Mouse (Mus musculus) liver, postnatal 0 days (tissue): ENCODE measurements at regions not wholly inside any gene's neighbourhood (a gene's known extent, or its start where the extent isn't known, plus 50 kb on each side); places are given as distances from the start of the nearest gene placed in this dataset.

Experiments
- ATAC-seq: fragments of 200-750 bp; cut with Nextera tagmentation; 2 replicates; pipeline ENCODE4 v1.8.0; 2017; ENCODE audit warnings: mild to moderate bottlenecking, moderate library complexity
- DNase-seq: peaks from one replicate; pipeline ENCODE4 v3.0.0-alpha.2; 2016
- H3K27ac ChIP-seq: fragments of 300-500 bp; sonication (generic); 2 replicates; pipeline ENCODE4 v1.5.1; 2014; ENCODE audit warnings: antibody characterized with exemption, moderate library complexity, mild to moderate bottlenecking, low read depth
- H3K27me3 ChIP-seq: fragments of 300-500 bp; sonication (generic); 2 replicates; pipeline ENCODE4 v1.6.1; 2014; ENCODE audit warnings: low read length, control low read depth, mixed read lengths; ENCODE audit not compliant: insufficient read depth
- H3K36me3 ChIP-seq: fragments of 300-500 bp; sonication (generic); replicated peaks from 2 replicates; pipeline ENCODE4 v1.6.1; 2014; ENCODE audit warnings: mild to moderate bottlenecking, control low read depth, low read length, moderate library complexity, mixed read lengths; ENCODE audit not compliant: insufficient read depth
- H3K4me1 ChIP-seq: fragments of 300-500 bp; sonication (generic); 2 replicates; pipeline ENCODE4 v1.6.1; 2014; ENCODE audit warnings: antibody characterized with exemption, mild to moderate bottlenecking, control low read depth; ENCODE audit not compliant: insufficient read depth
- H3K4me2 ChIP-seq: fragments of 300-500 bp; sonication (generic); 2 replicates; pipeline ENCODE4 v1.6.1; 2014; ENCODE audit warnings: low read depth, mild to moderate bottlenecking, low read length, moderate library complexity, mixed read lengths
- H3K4me3 ChIP-seq: fragments of 300-500 bp; sonication (generic); 2 replicates; pipeline ENCODE4 v1.5.1; 2014; ENCODE audit warnings: low read depth, low read length
- H3K9ac ChIP-seq: fragments of 300-500 bp; sonication (generic); replicated peaks from 2 replicates; pipeline ENCODE4 v1.6.1; 2014; ENCODE audit warnings: mild to moderate bottlenecking, moderate library complexity
- H3K9me3 ChIP-seq: fragments of 300-500 bp; sonication (generic); 2 replicates; pipeline ENCODE4 v1.6.1; 2016; ENCODE audit warnings: mild to moderate bottlenecking, control low read depth, low read length, mixed read lengths
- CTCF ChIP-seq: sonication (generic); IDR thresholded peaks from 2 replicates; pipeline ENCODE4 v1.5.1; 2016; ENCODE audit warnings: antibody characterized with exemption, low read depth
- EP300 ChIP-seq: IDR thresholded peaks from 2 replicates; pipeline ENCODE4 v1.6.1; 2016; ENCODE audit warnings: antibody characterized with exemption, low read depth, mild to moderate bottlenecking
- WGBS: fragments of 180-500 bp; shearing (Covaris S2); extraction: QIAGEN DNeasy Blood & Tissue Kit; methylation state at CpG from one replicate; pipeline ENCODE4 v1.1.7; 2014; ENCODE audit not compliant: insufficient replicate concordance; 5-methylcytosine and 5-hydroxymethylcytosine counted together

- WGBS, result 66% methylated on average over 3 of the region's 3 CpGs
- DNase-seq, result no peak
Observed at GRCm38 (mm10) chr16:76766636-76767035, 246.9 kb upstream of the Usp25 start.

DNA sequence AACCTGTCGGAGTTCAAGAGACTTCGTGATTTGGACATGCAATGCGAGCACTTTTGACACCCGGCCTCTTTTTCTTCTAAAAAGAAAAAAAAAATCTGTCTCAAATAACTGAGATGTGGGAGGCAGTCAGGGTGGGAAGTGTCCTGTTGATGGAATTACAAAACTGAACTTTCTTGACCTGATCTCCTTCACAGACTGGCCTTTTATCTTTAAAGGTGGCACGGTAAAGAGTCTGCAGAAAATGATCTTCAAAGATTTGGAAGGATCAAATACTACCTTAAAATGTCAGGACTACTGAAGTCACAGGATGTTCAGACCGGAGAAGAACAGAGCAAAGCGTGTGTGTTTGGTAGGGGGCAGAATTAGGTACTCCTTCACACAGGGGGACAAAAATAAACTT lies 248.0 kb upstream of the Usp25 start:
- WGBS, result 52% methylated on average over 7 of the region's 7 CpGs
- no peaks in the 10 kb centered on the region for H3K36me3 ChIP-seq
- H3K27ac ChIP-seq, result no peak overlapping the region
- DNase-seq (no peak), ATAC-seq (no peak)
- no peak overlapping the region for H3K4me3 ChIP-seq
- H3K9me3 ChIP-seq, result no peaks in the 10 kb centered on the region
- H3K9ac ChIP-seq, result no peak overlapping the region
- no peak overlapping the region for H3K4me2 ChIP-seq
- no peaks in the 10 kb centered on the region for H3K4me1 ChIP-seq
- TF ChIP-seq EP300 (no peak), CTCF (no peak)
- no peaks in the 10 kb centered on the region for H3K27me3 ChIP-seq

More at GRCm38 (mm10) chr16:76766636-76767035, 246.9 kb upstream of the Usp25 start:
- no peak for ATAC-seq
- Histone ChIP-seq H3K4me2 (no peak overlapping the region), H3K27ac (no peak overlapping the region), H3K9ac (no peak overlapping the region), H3K27me3 (no peaks in the 10 kb centered on the region), H3K9me3 (no peaks in the 10 kb centered on the region), H3K4me1 (no peaks in the 10 kb centered on the region), H3K36me3 (no peaks in the 10 kb centered on the region), H3K4me3 (no peak overlapping the region)
- TF ChIP-seq CTCF (no peak), EP300 (no peak)

GRCm38 (mm10) chr16:76764994-76765393 lies 248.5 kb upstream of the Usp25 start:
- TF ChIP-seq EP300, result no peak
- TF ChIP-seq CTCF, result no peak
- no peaks in the 10 kb centered on the region for H3K9me3 ChIP-seq
- WGBS, result 43% methylated on average over 5 of the region's 5 CpGs
- H3K4me2 ChIP-seq, result no peak overlapping the region
- no peaks in the 10 kb centered on the region for H3K36me3 ChIP-seq
- H3K4me1 ChIP-seq, result no peaks in the 10 kb centered on the region
- H3K4me3 ChIP-seq, result no peak overlapping the region
- DNase-seq (no peak), ATAC-seq (no peak)
- no peak overlapping the region for H3K27ac ChIP-seq
- H3K9ac ChIP-seq, result no peak overlapping the region
- H3K27me3 ChIP-seq, result no peaks in the 10 kb centered on the region

GRCm38 (mm10) chr16:76762619-76763283 lies 250.8 kb upstream of the Usp25 start:
- no peaks in the 10 kb centered on the region for H3K36me3 ChIP-seq
- H3K27ac ChIP-seq, result 0 out of 2 replicates have a peak overlapping the region, but pooled peaks have one; percentile 44
- ATAC-seq (peak; percentile 58), DNase-seq (no peak)
- WGBS, result 8% methylated on average over 8 of the region's 8 CpGs
- no peaks in the 10 kb centered on the region for H3K4me1 ChIP-seq
- H3K9ac ChIP-seq, result no peak overlapping the region
- no peaks in the 10 kb centered on the region for H3K9me3 ChIP-seq
- H3K27me3 ChIP-seq, result no peaks in the 10 kb centered on the region
- no peak overlapping the region for H3K4me3 ChIP-seq
- H3K4me2 ChIP-seq, result no peak overlapping the region
- TF ChIP-seq CTCF (no peak), EP300 (0 out of 2 replicates have a peak, but pooled peaks have one; percentile 7)

DNA sequence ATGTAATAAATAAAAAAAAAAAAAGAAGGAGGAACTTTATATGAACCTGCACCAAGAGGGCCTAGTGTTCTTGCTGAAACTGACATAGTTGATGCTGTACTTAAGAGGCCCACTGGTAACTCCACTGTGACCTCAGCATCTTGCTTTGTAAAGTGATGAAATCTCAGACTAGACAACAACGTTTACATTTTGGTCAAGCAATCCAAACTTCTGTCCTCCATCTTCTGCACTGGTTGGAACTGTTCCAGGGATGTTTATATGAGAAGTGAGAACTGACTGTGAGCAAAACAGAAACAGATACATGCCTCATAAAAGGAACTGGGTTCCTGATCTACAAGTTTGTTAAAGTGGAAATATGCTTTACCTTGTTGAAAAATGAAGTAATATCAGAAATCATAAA lies 251.7 kb upstream of the Usp25 start:
- Histone ChIP-seq H3K4me2 (no peak overlapping the region), H3K9me3 (no peaks in the 10 kb centered on the region), H3K4me3 (no peak overlapping the region), H3K4me1 (no peaks in the 10 kb centered on the region), H3K27ac (no peak overlapping the region), H3K27me3 (no peaks in the 10 kb centered on the region), H3K9ac (no peak overlapping the region), H3K36me3 (no peaks in the 10 kb centered on the region)
- 44% methylated on average over 1 of the region's 1 CpGs for WGBS
- DNase-seq (no peak), ATAC-seq (0 out of 2 replicates have a peak, but pooled peaks have one; percentile 15)
- no peak for TF ChIP-seq EP300
- no peak for TF ChIP-seq CTCF

DNA sequence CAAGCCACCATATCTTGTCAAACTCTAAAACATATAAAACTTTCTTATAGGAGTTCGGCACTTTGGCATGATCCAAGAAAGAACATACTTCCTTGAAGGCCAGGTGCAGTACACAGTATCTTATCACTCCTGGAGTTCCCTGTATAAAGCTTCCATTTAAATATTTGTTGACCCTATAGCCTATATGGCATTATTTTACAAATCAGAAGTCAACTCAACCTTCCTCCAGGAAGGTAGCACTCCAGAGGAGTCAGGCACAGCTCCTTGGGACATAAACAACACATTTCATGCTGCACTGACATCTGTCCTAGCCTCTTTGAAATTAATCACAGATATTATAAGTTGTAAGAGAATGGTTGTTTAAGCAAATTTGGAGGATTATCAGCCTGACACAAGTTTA lies 252.5 kb upstream of the Usp25 start:
- H3K27me3 ChIP-seq, result no peaks in the 10 kb centered on the region
- H3K4me2 ChIP-seq, result no peak overlapping the region
- no peak for ATAC-seq
- 50% methylated on average over 1 of the region's 1 CpGs for WGBS
- H3K9ac ChIP-seq, result no peak overlapping the region
- no peak for TF ChIP-seq EP300
- no peak for TF ChIP-seq CTCF
- no peaks in the 10 kb centered on the region for H3K36me3 ChIP-seq
- DNase-seq, result no peak
- no peaks in the 10 kb centered on the region for H3K9me3 ChIP-seq
- no peak overlapping the region for H3K27ac ChIP-seq
- H3K4me3 ChIP-seq, result no peak overlapping the region
- no peaks in the 10 kb centered on the region for H3K4me1 ChIP-seq
